In genomic region chr7:70381409-70382244, GRCm38 (mm10) we compare ENCODE assay signal across 22 mouse cellular contexts. TPM values are rescaled to one million over a fixed set of nuclear protein-coding genes. Genes with fewer than 3 reads are reported as not detected.
DNase-seq lines count a peak whose midpoint lies in the region; ATAC-seq lines count a peak whose summit lies in the region.
"Had no signal": no experiment of that assay in that cellular context is flagged by ENCODE, and none has a peak within 500 bp of the region (broad histone marks: within the 10 kb centered on the region; RNA-seq: fewer than 3 reads in every experiment).

No protein-coding gene starts in this region.

- no peaks in the 10 kb centered on the region for H3K27me3 ChIP-seq in lung, embryonic 16.5 days (ENCODE audit: control insufficient read depth, insufficient read depth, low read depth, low read length)
- peaks cover 5% of the 10 kb centered on the region; the same call in 1 of the 2 replicates for H3K27me3 ChIP-seq in hindbrain, embryonic 10.5 days (ENCODE audit: insufficient read depth, poor library complexity, severe bottlenecking)
- peaks cover 40% of the 10 kb centered on the region for H3K27me3 ChIP-seq in midbrain, embryonic 10.5 days (ENCODE audit: low read depth, poor library complexity, severe bottlenecking)
- H3K27me3 ChIP-seq: limb, embryonic 15.5 days had no signal

- H3K4me1 ChIP-seq in lung, embryonic 16.5 days (replicated peaks; ENCODE audit: control insufficient read depth, insufficient read depth, low read length) = peaks cover 11% of the 10 kb centered on the region
- H3K4me1 ChIP-seq in hindbrain, embryonic 10.5 days (replicated peaks) = peaks cover 10% of the 10 kb centered on the region
- peaks cover 19% of the 10 kb centered on the region for H3K4me1 ChIP-seq in midbrain, embryonic 10.5 days
- H3K4me1 ChIP-seq: heart, embryonic 13.5 days; limb, embryonic 15.5 days had no signal

- WGBS in lung, embryonic 16.5 days = 82% methylated on average over 14 of the region's 14 CpGs
- 70% methylated on average over 14 of the region's 14 CpGs for WGBS in hindbrain, embryonic 10.5 days
- 69% methylated on average over 14 of the region's 14 CpGs for WGBS in midbrain, embryonic 10.5 days

- DNase-seq in lung, postnatal 14 days = no peak
- DNase-seq in hindbrain, embryonic 10.5 days (ENCODE audit: low spot score) = no peak
- DNase-seq in midbrain, embryonic 10.5 days (ENCODE audit: low spot score) = peak; percentile 19
- DNase-seq in urinary bladder, postnatal 4 days (ENCODE audit: low spot score in 2 of 2) = no peak
- DNase-seq in kidney, postnatal 10 days = no peak
- DNase-seq in liver = no peak
- no peak for DNase-seq in layer of hippocampus, adult 8-10 months (ENCODE audit: low spot score in 2 of 2)
- DNase-seq: adrenal gland, postnatal 10 days; cerebellum, adult 11-12 months; cerebellum, postnatal 36 days; heart, postnatal 36 days; kidney, postnatal 25 days; layer of hippocampus, adult 9-11 months; lung, adult 2 months; thymus, adult 18-20 months had no signal

- ATAC-seq in lung, embryonic 16.5 days (ENCODE audit: low read depth) = no peak
- ATAC-seq: intestine, postnatal 0 days had no signal

- H3K4me2 ChIP-seq in lung, embryonic 16.5 days (ENCODE audit: low read depth, low read length) = 0 out of 2 replicates have a peak overlapping the region, but pooled peaks have one; percentile 6
- H3K4me2 ChIP-seq: heart, embryonic 13.5 days; limb, embryonic 15.5 days had no signal

- H3K9ac ChIP-seq in lung, embryonic 16.5 days (ENCODE audit: low read length) = no peak overlapping the region
- H3K9ac ChIP-seq: heart, embryonic 13.5 days; limb, embryonic 15.5 days had no signal

- no peaks in the 10 kb centered on the region for H3K9me3 ChIP-seq in lung, embryonic 16.5 days (ENCODE audit: control insufficient read depth, low read length)
- no peaks in the 10 kb centered on the region for H3K9me3 ChIP-seq in hindbrain, embryonic 10.5 days
- H3K9me3 ChIP-seq in midbrain, embryonic 10.5 days (replicated peaks) = no peaks in the 10 kb centered on the region
- H3K9me3 ChIP-seq: heart, embryonic 13.5 days; limb, embryonic 15.5 days had no signal

- H3K36me3 ChIP-seq in lung, embryonic 16.5 days (ENCODE audit: control insufficient read depth, insufficient read depth, low read length) = no peaks in the 10 kb centered on the region
- H3K36me3 ChIP-seq in hindbrain, embryonic 10.5 days = no peaks in the 10 kb centered on the region
- H3K36me3 ChIP-seq in midbrain, embryonic 10.5 days = no peaks in the 10 kb centered on the region
- H3K36me3 ChIP-seq: heart, embryonic 13.5 days; limb, embryonic 15.5 days had no signal

- no peak overlapping the region for H3K4me3 ChIP-seq in lung, embryonic 16.5 days (ENCODE audit: low read length)
- H3K4me3 ChIP-seq in hindbrain, embryonic 10.5 days = no peak overlapping the region
- H3K4me3 ChIP-seq in midbrain, embryonic 10.5 days = no peak overlapping the region
- H3K4me3 ChIP-seq: erythroblast, embryonic 14.5 days; heart, embryonic 13.5 days; limb, embryonic 15.5 days; myocyte had no signal

- H3K27ac ChIP-seq in lung, embryonic 16.5 days (ENCODE audit: low read length) = peak overlapping the region; percentile 75
- peak overlapping the region; percentile 50; the same call in 1 of the 2 replicates for H3K27ac ChIP-seq in hindbrain, embryonic 10.5 days
- H3K27ac ChIP-seq in midbrain, embryonic 10.5 days (replicated peaks) = peak overlapping the region; percentile 64
- H3K27ac ChIP-seq: heart, embryonic 13.5 days; limb, embryonic 15.5 days had no signal

RNA-seq across cellular contexts. Expression of gene Nr2f2, which starts 15.1 kb away (rescaled TPM):
- 83.5 and 95.7 TPM in 2 replicates for polyA plus RNA-seq in lung, embryonic 16.5 days (2015; fragmentation: Nextera tagmentation; extraction: Ambion mirVana)
- polyA plus RNA-seq in hindbrain, embryonic 10.5 days (2016; fragmentation: Nextera tagmentation; extraction: Ambion mirVana) = 83.4 and 86.4 TPM in 2 replicates
- polyA plus RNA-seq in midbrain, embryonic 10.5 days (2016; fragmentation: Nextera tagmentation; extraction: Ambion mirVana) = 86.8 and 89.2 TPM in 2 replicates
- 10 to 100 TPM; 40.5 to 53.3 (median 45.9) TPM for total RNA-seq in layer of hippocampus, adult 8-10 months (2022)
- total RNA-seq: megakaryocyte, adult 5-6 weeks had no signal
- polyA plus RNA-seq: erythroblast, embryonic 14.5 days had no signal
